Mouse (Mus musculus): ENCODE measurements at regions not wholly inside any gene's neighbourhood (a gene's known extent, or its start where the extent isn't known, plus 50 kb on each side); places are given as distances from the start of the nearest gene placed in this dataset.
A peak's percentile ranks its signal among the peaks of the same experiment; 100 is the strongest.

DNA sequence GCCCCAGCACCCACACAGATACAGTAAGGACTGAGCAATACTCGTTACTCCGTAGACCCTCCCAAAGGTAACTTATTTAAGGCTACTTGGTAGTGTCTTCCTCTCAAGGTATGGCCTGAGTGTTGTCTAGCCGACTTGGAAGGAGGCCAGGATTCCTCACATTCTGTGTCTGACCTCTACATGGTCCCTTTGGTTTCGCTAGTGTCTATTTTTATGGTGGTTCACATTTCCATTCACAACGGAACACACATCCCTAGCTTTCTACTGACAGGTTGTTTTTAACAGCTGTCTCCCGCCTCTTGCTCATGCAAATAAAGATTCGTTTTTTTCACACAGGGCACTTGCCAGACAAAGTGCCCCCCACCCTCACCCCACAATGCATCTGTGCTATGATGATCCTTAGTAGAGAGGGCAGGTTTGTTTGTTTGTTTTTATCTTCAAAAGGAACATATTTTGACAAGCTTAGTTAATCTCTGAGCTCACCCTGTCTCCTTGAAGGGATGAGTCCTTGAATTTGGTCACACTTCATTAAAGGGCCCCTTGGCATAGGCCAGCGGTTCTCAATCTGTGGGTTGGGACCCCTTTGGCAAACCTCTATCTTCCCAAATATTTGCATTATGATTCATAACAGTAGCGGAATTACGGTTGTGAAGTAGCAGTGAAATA lies 52.7 kb downstream of the Phlda1 start:
- no peak for DNase-seq (ENCODE audit: low spot score)

DNA sequence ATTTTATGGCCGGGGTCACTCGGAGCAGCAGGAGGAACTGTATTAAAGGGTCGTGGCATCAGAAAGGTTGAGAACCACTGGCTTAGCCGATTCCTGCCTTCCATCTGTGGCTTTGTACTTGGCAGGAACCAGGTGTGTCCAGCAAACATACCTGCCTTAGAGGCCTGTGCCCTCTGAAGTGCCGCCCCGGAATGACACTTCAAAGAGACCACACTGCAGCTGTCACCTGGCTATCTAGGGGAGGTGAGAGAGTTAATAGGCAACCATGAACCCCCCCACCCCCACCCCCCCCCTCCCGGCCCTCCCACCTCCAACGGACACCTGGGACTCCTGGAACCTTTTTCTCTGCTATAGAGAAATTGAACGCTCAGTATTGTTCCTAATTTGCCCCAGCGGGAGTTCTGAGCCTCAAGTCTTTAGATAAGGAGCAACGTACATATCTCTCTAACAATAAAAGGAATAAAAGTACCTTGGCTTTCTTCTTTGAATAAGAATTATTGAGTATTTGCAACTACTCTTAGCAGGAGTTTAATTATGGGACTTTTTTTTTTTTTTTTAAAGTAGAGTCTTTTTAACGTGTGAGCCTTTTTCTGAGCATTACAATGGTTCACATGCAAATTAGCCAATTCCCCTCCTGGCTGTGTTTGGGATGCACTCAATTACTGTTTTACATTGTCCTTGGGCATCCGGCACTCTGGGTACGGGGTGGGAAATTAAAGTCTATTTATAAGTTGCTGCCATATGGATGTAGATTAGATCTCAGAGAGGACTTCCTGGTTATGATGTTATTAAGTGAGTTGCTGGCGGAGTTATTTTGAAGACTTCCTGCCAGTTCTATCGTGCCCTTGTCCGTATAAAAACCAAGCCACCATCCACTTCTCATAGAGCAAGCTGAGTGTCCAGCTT lies 53.5 kb downstream of the Phlda1 start:
- peak; percentile 66 for DNase-seq (ENCODE audit: low spot score)

- DNase-seq (ENCODE audit: low spot score) = no peak
These were observed 56.5 kb downstream of the Phlda1 start for GRCm38 (mm10) chr10:111562628-111563027.

- peak; percentile 66 for DNase-seq (ENCODE audit: low spot score)
These were observed 60.8 kb downstream of the Phlda1 start for GRCm38 (mm10) chr10:111566873-111567381.

DNA sequence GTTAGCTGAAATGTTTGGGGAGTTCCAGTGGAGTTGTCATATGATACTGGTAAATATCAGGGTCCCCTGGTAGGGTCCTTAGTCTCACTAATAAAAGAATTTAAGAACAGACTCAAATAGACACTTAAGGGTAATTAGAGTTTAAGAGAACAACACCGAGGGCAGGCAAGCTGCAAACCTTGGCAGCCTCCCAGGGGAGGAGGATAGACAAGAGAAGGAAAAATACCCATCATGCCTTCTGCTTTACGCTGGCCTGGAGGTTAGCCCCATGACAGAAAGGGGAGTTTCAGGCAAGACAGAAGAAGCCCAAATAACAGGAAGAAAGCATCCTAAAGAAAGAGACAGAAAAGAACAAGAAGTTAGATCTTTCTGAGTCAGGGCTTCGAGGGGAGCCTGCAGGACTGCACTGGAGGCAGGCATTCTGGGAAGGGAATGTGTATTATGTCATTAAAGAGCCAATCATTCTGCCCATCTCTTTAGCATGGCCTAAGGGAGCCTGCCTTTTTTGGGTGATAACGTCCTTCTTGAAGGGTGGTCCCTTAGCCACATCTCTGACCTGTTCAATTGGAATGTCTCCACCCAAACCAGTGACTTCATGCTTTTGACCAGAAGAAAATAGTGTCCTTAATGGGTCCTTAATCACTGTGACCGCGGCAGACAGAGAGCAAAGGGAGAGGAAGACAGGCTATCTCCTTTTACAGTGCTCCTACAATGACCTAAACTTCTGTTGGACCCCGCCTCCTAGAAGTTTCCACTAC lies 64.6 kb downstream of the Phlda1 start:
- DNase-seq (ENCODE audit: low spot score) = no peak

DNA sequence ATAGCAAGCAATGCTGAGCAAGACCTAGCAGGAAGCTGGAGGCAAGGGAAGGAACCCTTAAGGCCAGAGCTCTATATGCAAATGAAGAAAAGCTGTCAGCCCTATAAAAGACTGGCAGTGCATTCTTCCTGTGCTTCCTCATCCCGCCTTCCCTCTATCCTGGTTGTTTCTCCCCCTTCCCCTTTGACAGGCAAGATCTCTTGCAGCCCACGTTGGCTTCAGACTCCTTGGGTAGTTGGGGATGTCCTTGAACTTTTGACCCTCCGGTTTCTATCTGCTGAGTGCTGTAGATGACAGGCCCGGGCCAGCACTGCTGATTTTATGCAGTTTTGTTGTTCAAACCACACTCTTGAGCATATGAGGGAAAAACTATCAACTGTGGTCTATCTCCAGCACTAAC lies 68.1 kb downstream of the Phlda1 start:
- no peak for DNase-seq (ENCODE audit: low spot score)

- DNase-seq (ENCODE audit: low spot score) = no peak
These were observed 68.7 kb downstream of the Phlda1 start for GRCm38 (mm10) chr10:111574812-111575211.

- DNase-seq (ENCODE audit: low spot score) = no peak
These were observed 69.2 kb downstream of the Phlda1 start for GRCm38 (mm10) chr10:111575256-111575655.

DNA sequence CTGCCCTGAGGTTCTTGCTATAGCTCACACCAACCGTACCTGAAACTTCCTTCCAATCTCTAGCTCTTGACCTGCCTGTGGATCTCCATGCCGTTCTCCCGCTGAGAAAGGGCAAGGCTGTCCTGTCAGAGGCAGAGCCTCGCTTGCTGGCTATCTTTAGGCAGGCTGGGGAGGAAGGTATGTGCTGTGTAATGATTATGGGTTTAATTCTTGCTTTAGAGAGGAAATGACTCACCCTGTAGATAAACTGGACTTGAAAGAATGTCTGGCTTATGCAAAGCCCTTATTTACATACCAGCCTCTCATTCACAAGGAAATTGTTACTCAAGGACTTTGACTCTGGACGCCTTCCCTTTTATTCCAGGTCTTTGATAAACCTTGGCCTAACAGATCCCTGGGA lies 69.8 kb downstream of the Phlda1 start:
- DNase-seq (ENCODE audit: low spot score) = peak; percentile 64

DNA sequence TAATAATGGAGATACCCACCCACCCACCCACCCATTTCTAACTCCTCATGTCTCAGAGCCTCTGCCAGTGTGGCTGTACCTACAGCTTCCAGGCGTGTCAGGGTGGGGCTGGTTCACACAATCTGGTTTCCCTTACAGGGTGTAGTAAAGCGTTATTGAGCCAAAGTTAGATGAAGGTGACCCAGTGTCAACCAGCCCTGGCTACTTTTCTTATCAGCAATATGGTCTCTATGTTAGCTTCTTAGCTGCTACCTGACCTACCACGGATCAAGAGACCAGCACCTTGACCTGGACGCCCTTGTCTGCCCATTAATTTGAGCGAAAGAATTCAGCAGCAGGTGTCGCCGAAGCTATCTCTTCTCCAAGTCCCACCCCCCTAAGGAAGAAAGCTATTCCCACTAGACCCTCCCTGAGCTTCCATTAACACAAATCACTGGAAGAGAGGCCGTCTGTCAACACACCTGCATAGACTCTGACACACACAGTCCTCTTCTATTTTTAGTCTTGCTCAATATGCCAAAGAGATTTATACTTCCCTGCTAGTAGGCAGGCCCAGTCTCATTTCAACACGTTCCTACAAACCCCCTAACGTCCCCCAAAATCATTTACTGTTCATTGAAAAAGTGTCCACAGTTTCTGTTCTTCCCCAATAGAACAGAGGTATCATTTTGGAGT lies 70.4 kb downstream of the Phlda1 start:
- no peak for DNase-seq (ENCODE audit: low spot score)

DNA sequence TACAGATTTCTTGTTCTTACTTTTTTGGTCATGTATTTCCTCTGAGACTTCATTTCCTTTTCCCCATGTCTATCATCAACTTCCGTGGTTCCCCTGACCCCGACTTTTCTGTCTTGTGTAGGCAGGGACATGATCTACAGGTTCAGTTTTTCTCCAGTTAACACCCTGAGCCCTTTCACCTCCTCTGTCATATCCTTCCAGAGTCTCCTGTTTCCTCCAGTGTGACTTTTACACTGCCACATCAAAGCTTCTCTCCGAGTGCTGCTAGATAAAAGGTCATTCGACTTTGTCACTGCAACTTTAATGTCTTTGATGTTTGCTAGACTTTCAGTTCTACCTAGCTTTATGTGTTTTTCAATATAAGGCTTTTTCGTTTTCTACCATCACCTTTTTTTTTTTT lies 72.5 kb downstream of the Phlda1 start:
- no peak for DNase-seq (ENCODE audit: low spot score)

GRCm38 (mm10) chr10:111579481-111579880 lies 73.4 kb downstream of the Phlda1 start:
- no peak for DNase-seq (ENCODE audit: low spot score)

GRCm38 (mm10) chr10:111580401-111581100 lies 74.5 kb downstream of the Phlda1 start:
- DNase-seq (ENCODE audit: low spot score) = no peak

DNA sequence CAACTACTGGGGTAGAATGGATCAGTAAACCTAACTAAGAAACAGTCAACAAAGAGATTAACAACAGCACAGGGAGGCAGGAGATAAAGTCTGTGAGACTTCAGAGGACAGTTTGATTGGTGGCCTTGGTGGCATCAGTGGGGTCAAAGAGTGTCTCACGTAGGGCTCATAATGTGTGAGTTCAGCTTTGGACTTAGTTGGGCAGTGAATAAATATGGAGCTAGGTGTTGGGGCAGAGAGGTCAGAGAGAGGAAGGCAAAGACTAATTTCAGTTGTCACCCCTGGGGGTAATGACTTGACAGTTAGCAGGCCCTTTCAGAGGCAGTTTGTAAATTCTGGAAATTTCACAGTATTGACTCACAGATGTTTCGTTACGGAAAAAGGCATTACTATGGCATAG lies 75.8 kb downstream of the Phlda1 start:
- DNase-seq (ENCODE audit: low spot score) = no peak

DNA sequence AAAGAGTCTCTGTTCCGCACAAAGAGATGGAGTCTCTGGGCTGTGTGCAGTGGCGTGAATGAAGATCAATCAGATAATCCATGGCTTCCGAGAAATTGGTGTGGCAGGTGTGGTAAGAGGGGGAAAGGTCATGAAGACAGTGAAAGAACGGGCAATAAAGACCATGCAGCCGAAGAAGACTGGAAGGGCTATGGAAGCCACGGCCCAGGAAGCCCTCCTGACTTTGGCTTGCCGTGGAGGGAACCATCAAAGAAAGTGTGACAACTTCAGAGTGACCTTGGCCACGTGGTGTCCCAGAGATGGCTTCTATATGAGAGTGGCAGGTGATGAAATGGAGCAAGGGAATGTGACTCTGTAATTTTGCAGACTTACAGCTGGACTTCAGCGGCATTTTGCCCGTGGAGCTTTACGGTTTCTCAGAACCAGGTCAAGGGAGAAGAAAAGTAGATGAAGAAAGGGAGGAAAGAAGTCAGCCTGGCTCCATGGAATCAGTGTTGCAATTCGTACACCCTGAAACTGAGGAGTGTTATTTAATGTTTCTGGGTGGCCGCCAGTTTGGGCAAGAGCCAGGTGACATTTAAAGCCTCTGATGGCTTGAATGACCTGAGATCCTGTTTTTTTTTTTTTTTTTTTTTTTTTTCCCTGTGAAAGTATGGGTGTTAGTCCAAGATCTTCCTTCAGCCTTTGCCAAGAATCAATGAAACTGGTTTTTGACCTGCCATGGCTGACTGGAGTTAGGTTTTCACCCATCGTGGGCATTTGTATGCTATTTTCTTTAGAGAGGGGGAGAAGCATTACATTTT lies 76.4 kb downstream of the Phlda1 start:
- DNase-seq (ENCODE audit: low spot score) = no peak

GRCm38 (mm10) chr10:111583124-111583743 lies 77.1 kb downstream of the Phlda1 start:
- DNase-seq (ENCODE audit: low spot score) = no peak

GRCm38 (mm10) chr10:111583744-111584152 lies 77.7 kb downstream of the Phlda1 start:
- DNase-seq (ENCODE audit: low spot score) = peak; percentile 63

- DNase-seq (ENCODE audit: low spot score) = no peak
These were observed 82.0 kb downstream of the Phlda1 start for GRCm38 (mm10) chr10:111587891-111588611.

DNA sequence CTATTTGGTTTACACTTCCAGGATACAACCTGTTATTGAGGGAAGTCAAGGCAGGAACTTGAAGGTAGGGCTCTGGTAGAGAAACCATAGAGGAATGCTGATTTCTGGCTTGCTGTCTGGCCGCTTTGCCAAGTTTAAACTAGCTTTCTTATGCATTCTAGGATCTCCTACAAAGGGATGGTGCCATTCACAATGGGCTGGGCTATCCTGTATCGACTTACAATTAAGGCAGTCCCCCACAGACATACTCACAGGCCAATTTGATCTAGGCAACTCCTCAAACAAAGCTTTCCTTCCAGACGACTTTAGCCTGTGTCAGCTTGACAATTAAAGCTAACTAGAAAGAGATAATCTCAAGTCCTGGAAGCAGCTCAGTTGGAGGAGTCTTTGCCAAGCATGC lies 83.1 kb downstream of the Phlda1 start:
- DNase-seq (ENCODE audit: low spot score) = no peak

Data from MN1 (cell line).